Mouse (Mus musculus): ENCODE data around the gene Xpo4. TPM values are rescaled to one million over a fixed set of nuclear protein-coding genes. Genes with fewer than 3 reads are reported as not detected.

Xpo4 gene
- polyA plus RNA-seq, 1 experiment from 2014 or later: 23.4 TPM

- H3K27ac ChIP-seq: no peak overlapping the region
- WGBS: 81% methylated on average over 4 of the region's 4 CpGs
- no peaks in the 10 kb centered on the region for H3K27me3 ChIP-seq (replicated peaks)
- no peak overlapping the region for H3K4me2 ChIP-seq (replicated peaks)
- peaks cover 3% of the 10 kb centered on the region; the same call in 1 of the 2 replicates for H3K36me3 ChIP-seq
- no peak for ATAC-seq
- H3K4me1 ChIP-seq (replicated peaks): no peaks in the 10 kb centered on the region
- H3K4me3 ChIP-seq (replicated peaks): no peak overlapping the region
- H3K9ac ChIP-seq: no peak overlapping the region
- no peaks in the 10 kb centered on the region for H3K9me3 ChIP-seq
Measured at GRCm38 (mm10) chr14:57621699-57622098, 43.5 kb downstream of the Xpo4 start.

GRCm38 (mm10) chr14:57620598-57621236 is 44.5 kb downstream of the Xpo4 start:
- H3K4me1 ChIP-seq (replicated peaks): no peaks in the 10 kb centered on the region
- H3K9ac ChIP-seq: no peak overlapping the region
- H3K36me3 ChIP-seq: no peaks in the 10 kb centered on the region
- no peaks in the 10 kb centered on the region for H3K9me3 ChIP-seq
- H3K27ac ChIP-seq: no peak overlapping the region
- H3K4me3 ChIP-seq (replicated peaks): no peak overlapping the region
- ATAC-seq: peak; percentile 55; the same call in 1 of the 2 replicates
- H3K27me3 ChIP-seq (replicated peaks): no peaks in the 10 kb centered on the region
- WGBS: 55% methylated on average over 4 of the region's 4 CpGs
- H3K4me2 ChIP-seq (replicated peaks): no peak overlapping the region

- no peak overlapping the region for H3K4me3 ChIP-seq (replicated peaks)
- no peaks in the 10 kb centered on the region for H3K4me1 ChIP-seq (replicated peaks)
- no peaks in the 10 kb centered on the region for H3K27me3 ChIP-seq (replicated peaks)
- ATAC-seq: peak; percentile 49; the same call in 1 of the 2 replicates
- H3K36me3 ChIP-seq: no peaks in the 10 kb centered on the region
- no peaks in the 10 kb centered on the region for H3K9me3 ChIP-seq
- H3K27ac ChIP-seq: no peak overlapping the region
- H3K4me2 ChIP-seq (replicated peaks): no peak overlapping the region
- H3K9ac ChIP-seq: no peak overlapping the region
- WGBS: 53% methylated on average over 2 of the region's 2 CpGs
Measured at GRCm38 (mm10) chr14:57619487-57619886, 45.7 kb downstream of the Xpo4 start.

- Histone ChIP-seq H3K4me1 (replicated peaks) (no peaks in the 10 kb centered on the region), H3K9ac (no peak overlapping the region), H3K27me3 (replicated peaks) (no peaks in the 10 kb centered on the region), H3K4me2 (replicated peaks) (no peak overlapping the region), H3K27ac (no peak overlapping the region), H3K9me3 (no peaks in the 10 kb centered on the region), H3K4me3 (replicated peaks) (no peak overlapping the region), H3K36me3 (no peaks in the 10 kb centered on the region)
- 95% methylated on average over 1 of the region's 1 CpGs for WGBS
- no peak for ATAC-seq
Measured at GRCm38 (mm10) chr14:57617675-57618074, 47.6 kb downstream of the Xpo4 start.

- no peak for ATAC-seq
- H3K4me2 ChIP-seq (replicated peaks): no peak overlapping the region
- 79% methylated on average over 6 of the region's 6 CpGs for WGBS
- H3K36me3 ChIP-seq: no peaks in the 10 kb centered on the region
- no peak overlapping the region for H3K9ac ChIP-seq
- H3K27me3 ChIP-seq (replicated peaks): no peaks in the 10 kb centered on the region
- no peaks in the 10 kb centered on the region for H3K9me3 ChIP-seq
- no peaks in the 10 kb centered on the region for H3K4me1 ChIP-seq (replicated peaks)
- H3K4me3 ChIP-seq (replicated peaks): no peak overlapping the region
- H3K27ac ChIP-seq: no peak overlapping the region
Measured at GRCm38 (mm10) chr14:57616339-57616965, 48.8 kb downstream of the Xpo4 start.

- H3K27me3 ChIP-seq (replicated peaks): no peaks in the 10 kb centered on the region
- no peak for ATAC-seq
- H3K9me3 ChIP-seq: no peaks in the 10 kb centered on the region
- H3K9ac ChIP-seq: no peak overlapping the region
- no peak overlapping the region for H3K4me3 ChIP-seq (replicated peaks)
- H3K4me1 ChIP-seq (replicated peaks): no peaks in the 10 kb centered on the region
- no peaks in the 10 kb centered on the region for H3K36me3 ChIP-seq
- H3K27ac ChIP-seq: no peak overlapping the region
- no peak overlapping the region for H3K4me2 ChIP-seq (replicated peaks)
- WGBS: 89% methylated on average over 6 of the region's 6 CpGs
Measured at GRCm38 (mm10) chr14:57615828-57616227, 49.4 kb downstream of the Xpo4 start.

GRCm38 (mm10) chr14:57611034-57611433 is 54.2 kb downstream of the Xpo4 start:
- H3K9me3 ChIP-seq: no peaks in the 10 kb centered on the region
- no peak overlapping the region for H3K4me2 ChIP-seq (replicated peaks)
- H3K9ac ChIP-seq: no peak overlapping the region
- H3K36me3 ChIP-seq: no peaks in the 10 kb centered on the region
- no peak for ATAC-seq
- H3K27me3 ChIP-seq (replicated peaks): no peaks in the 10 kb centered on the region
- H3K4me1 ChIP-seq (replicated peaks): peaks cover 4% of the 10 kb centered on the region
- WGBS: 87% methylated on average over 2 of the region's 2 CpGs
- no peak overlapping the region for H3K4me3 ChIP-seq (replicated peaks)
- no peak overlapping the region for H3K27ac ChIP-seq

- no peak overlapping the region for H3K4me2 ChIP-seq (replicated peaks)
- 74% methylated on average over 4 of the region's 4 CpGs for WGBS
- no peak for ATAC-seq
- no peaks in the 10 kb centered on the region for H3K36me3 ChIP-seq
- no peak overlapping the region for H3K9ac ChIP-seq
- no peak overlapping the region for H3K27ac ChIP-seq
- H3K27me3 ChIP-seq (replicated peaks): no peaks in the 10 kb centered on the region
- peaks cover 4% of the 10 kb centered on the region for H3K4me1 ChIP-seq (replicated peaks)
- H3K4me3 ChIP-seq (replicated peaks): no peak overlapping the region
- no peaks in the 10 kb centered on the region for H3K9me3 ChIP-seq
Measured at GRCm38 (mm10) chr14:57609816-57610329, 55.4 kb downstream of the Xpo4 start.

GRCm38 (mm10) chr14:57607500-57607899 is 57.7 kb downstream of the Xpo4 start:
- peak; percentile 84 for ATAC-seq
- H3K36me3 ChIP-seq: 0 out of 2 replicates have a peak, but pooled peaks cover 3% of the 10 kb centered on the region
- no peaks in the 10 kb centered on the region for H3K9me3 ChIP-seq
- H3K4me2 ChIP-seq (replicated peaks): no peak overlapping the region
- H3K27ac ChIP-seq: no peak overlapping the region
- H3K4me3 ChIP-seq (replicated peaks): no peak overlapping the region
- H3K9ac ChIP-seq: no peak overlapping the region
- WGBS: 28% methylated on average over 1 of the region's 1 CpGs
- H3K4me1 ChIP-seq (replicated peaks): peaks cover 4% of the 10 kb centered on the region
- no peaks in the 10 kb centered on the region for H3K27me3 ChIP-seq (replicated peaks)

GRCm38 (mm10) chr14:57606663-57607365 is 58.4 kb downstream of the Xpo4 start:
- H3K27ac ChIP-seq: no peak overlapping the region
- no peak overlapping the region for H3K4me2 ChIP-seq (replicated peaks)
- no peak overlapping the region for H3K9ac ChIP-seq
- no peaks in the 10 kb centered on the region for H3K27me3 ChIP-seq (replicated peaks)
- peaks cover 4% of the 10 kb centered on the region for H3K4me1 ChIP-seq (replicated peaks)
- ATAC-seq: no peak
- no peak overlapping the region for H3K4me3 ChIP-seq (replicated peaks)
- H3K36me3 ChIP-seq: 0 out of 2 replicates have a peak, but pooled peaks cover 3% of the 10 kb centered on the region
- WGBS: 48% methylated on average over 8 of the region's 8 CpGs
- no peaks in the 10 kb centered on the region for H3K9me3 ChIP-seq

GRCm38 (mm10) chr14:57593279-57593678 is 72.0 kb downstream of the Xpo4 start:
- WGBS: 94% methylated on average over 5 of the region's 5 CpGs
- H3K27me3 ChIP-seq (replicated peaks): no peaks in the 10 kb centered on the region
- no peak for ATAC-seq
- no peaks in the 10 kb centered on the region for H3K9me3 ChIP-seq
- peaks cover 23% of the 10 kb centered on the region for H3K36me3 ChIP-seq
- H3K9ac ChIP-seq: no peak overlapping the region
- H3K27ac ChIP-seq: no peak overlapping the region
- no peak overlapping the region for H3K4me3 ChIP-seq (replicated peaks)
- H3K4me1 ChIP-seq (replicated peaks): no peaks in the 10 kb centered on the region
- H3K4me2 ChIP-seq (replicated peaks): no peak overlapping the region

GRCm38 (mm10) chr14:57591830-57592229 is 73.4 kb downstream of the Xpo4 start:
- no peaks in the 10 kb centered on the region for H3K4me1 ChIP-seq (replicated peaks)
- H3K27me3 ChIP-seq (replicated peaks): no peaks in the 10 kb centered on the region
- H3K9me3 ChIP-seq: no peaks in the 10 kb centered on the region
- 95% methylated on average over 3 of the region's 3 CpGs for WGBS
- no peak overlapping the region for H3K9ac ChIP-seq
- H3K27ac ChIP-seq: no peak overlapping the region
- peaks cover 23% of the 10 kb centered on the region for H3K36me3 ChIP-seq
- no peak overlapping the region for H3K4me3 ChIP-seq (replicated peaks)
- no peak for ATAC-seq
- H3K4me2 ChIP-seq (replicated peaks): no peak overlapping the region
